In the genomic region with DNA sequence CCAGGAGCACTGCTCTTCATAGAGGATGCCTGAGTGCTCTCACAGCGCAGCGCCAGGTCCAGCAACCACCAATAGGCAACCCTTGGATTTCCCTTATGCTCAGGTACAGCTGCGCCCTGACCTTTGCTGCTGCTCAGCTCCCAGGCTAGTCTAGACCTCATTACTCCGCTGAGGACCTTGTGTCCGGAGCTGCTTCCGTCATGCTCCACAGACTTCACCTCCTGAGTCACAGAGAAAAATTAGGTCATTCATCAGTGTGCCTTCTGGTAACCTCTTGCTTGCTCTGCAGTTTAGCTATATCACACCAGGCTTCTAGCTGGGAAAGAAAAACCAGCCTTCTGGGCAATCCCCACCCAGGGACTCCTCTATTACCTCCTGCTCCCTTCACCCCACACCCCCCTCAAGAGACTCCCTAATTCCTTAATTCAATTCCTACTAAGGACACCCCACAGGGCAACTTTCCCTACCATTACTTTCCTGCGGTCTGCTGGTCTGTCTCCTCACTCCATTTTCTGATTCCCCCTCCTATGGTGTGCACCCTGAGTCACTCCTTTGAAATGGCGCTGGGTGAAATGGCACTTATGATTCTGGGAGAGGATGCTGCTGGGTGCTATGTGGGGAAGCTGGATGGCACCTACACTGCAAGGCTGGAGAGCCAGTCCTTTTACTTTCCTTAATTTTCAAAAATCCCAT, we compare ENCODE assay signal across 14 mouse cellular contexts.
DNase-seq lines count a peak whose midpoint lies in the region; ATAC-seq and TF ChIP-seq lines count a peak whose summit lies in the region.
"Had no signal": no experiment of that assay in that cellular context is flagged by ENCODE, and none has a peak within 500 bp of the region (broad histone marks: within the 10 kb centered on the region; RNA-seq: fewer than 3 reads in every experiment).

No protein-coding gene starts in this region.

- peak; percentile 93 for ATAC-seq in Patski
- ATAC-seq: forebrain, embryonic 16.5 days; midbrain, embryonic 15.5 days had no signal

- POLR2A ChIA-PET in Patski (lab: Charles Lee), result no interaction called here

- peak; percentile 63 for DNase-seq in embryo, embryonic 10 days (ENCODE audit: low spot score)
- no peak for DNase-seq in embryo, embryonic 10.5 days (ENCODE audit: low spot score)
- peak; percentile 34 for DNase-seq in Patski (ENCODE audit: low read depth, low spot score)
- DNase-seq in cerebellum, postnatal 36 days, result peak; percentile 20 to 36
- peak; percentile 40 for DNase-seq in kidney, postnatal 14 days
- no peak for DNase-seq in ovary, adult 18-20 months (ENCODE audit: low spot score)
- no peak for DNase-seq in layer of hippocampus, postnatal 36 days
- DNase-seq in thymus, postnatal 36 days, result no peak
- DNase-seq: heart, postnatal 4 days; lung, postnatal 10 days; thymus, postnatal 14 days had no signal

- no peak for TF ChIP-seq CTCF in Patski (IDR thresholded peaks at IDR 0.05)

- H3K27me3 ChIP-seq in Patski, result no peaks in the 10 kb centered on the region
- H3K27me3 ChIP-seq: embryonic facial prominence, embryonic 13.5 days; midbrain, embryonic 15.5 days had no signal

- CTCF ChIA-PET in Patski (lab: Charles Lee), result interaction anchor here (1.7 kb wide), 1 partner anchor 23 kb away, joined by 5 read pairs; no protein-coding TSS in a partner anchor

- in situ Hi-C loops in Patski (cut with MboI; ENCODE audit: low pct_unique_long_range_greater_than_20kb), result no loop called here

Comparison
In these comparisons a context has a peak if more than half of its experiments do, and no peak if none do; other contexts are left out.
1. DNase-seq: peak in embryo, embryonic 10 days (single experiment), Patski (single experiment), cerebellum, postnatal 36 days (2 of 2) and kidney, postnatal 14 days (single experiment); none in embryo, embryonic 10.5 days (single experiment), ovary, adult 18-20 months (single experiment), layer of hippocampus, postnatal 36 days (0 of 2) and thymus, postnatal 36 days (0 of 2).